Mouse (Mus musculus): Measurements from ENCODE around the gene Kcnj10.

- TF ChIP-seq CTCF (IDR thresholded peaks at IDR 0.05; ENCODE audit: insufficient read depth, low read depth, low read length) (no peak), POLR2A (IDR thresholded peaks at IDR 0.05; ENCODE audit: insufficient read depth, low read depth, low read length) (no peak)
These were observed 18.3 kb upstream of the Kcnj10 start for GRCm38 (mm10) chr1:172322725-172323124.
